Mouse (Mus musculus) left cerebral cortex, adult 2 months (tissue): Measurements from ENCODE around the gene Ncapd2. TPM values are rescaled to one million over a fixed set of nuclear protein-coding genes. Genes with fewer than 3 reads are reported as not detected.
A peak's percentile ranks its signal among the peaks of the same experiment; 100 is the strongest.
"Not testable (repeated sequence)": the region's sequence is repeated elsewhere in the genome, so short reads cannot be mapped to it uniquely, and the experiment has no call there.

Source experiments
- DNase-seq, 2 experiments: peaks; one replicate each; pipeline ENCODE4 v3.0.0; 2021 to 2022; ENCODE audit warnings: low spot score in 2 of 2, mixed read lengths in 1 of 2; ENCODE audit errors: extremely low spot score in 1 of 2
- H3K27ac ChIP-seq: fragments of 200-600 bp; 2 replicates; pipeline ENCODE4 v1.8.1; 2022
- H3K4me3 ChIP-seq: fragments of 200-600 bp; 2 replicates; pipeline ENCODE4 v1.8.1; 2022
- CTCF ChIP-seq: fragments of 200-600 bp; IDR thresholded peaks from 2 replicates; pipeline ENCODE4 v1.8.1; 2022; ENCODE audit warnings: antibody characterized with exemption, mild to moderate bottlenecking, moderate library complexity
- intact Hi-C: fragments of 180-260 bp; cut with DNase I; formaldehyde crosslinking; loops from one replicate; pipeline ENCODE4 v1.15.1; 2025
- total RNA-seq, 2 experiments: library from RNA; stranded (reverse); gene quantifications; 2 replicates each; pipeline ENCODE4 v1.2.3; 2021

Gene Ncapd2
- total RNA-seq, 2 experiments from 2014 or later: 22.6 to 23.4 TPM

- peak overlapping the region; percentile 99 for H3K27ac ChIP-seq
- DNase-seq: peak in 1 of 2 experiments; percentile 44
- H3K4me3 ChIP-seq: peak overlapping the region; percentile 73
- TF ChIP-seq CTCF: no peak
- intact Hi-C loops: no loop called here
Measured at GRCm38 (mm10) chr6:125163801-125164657, 27.5 kb downstream of the Ncapd2 start.

DNA sequence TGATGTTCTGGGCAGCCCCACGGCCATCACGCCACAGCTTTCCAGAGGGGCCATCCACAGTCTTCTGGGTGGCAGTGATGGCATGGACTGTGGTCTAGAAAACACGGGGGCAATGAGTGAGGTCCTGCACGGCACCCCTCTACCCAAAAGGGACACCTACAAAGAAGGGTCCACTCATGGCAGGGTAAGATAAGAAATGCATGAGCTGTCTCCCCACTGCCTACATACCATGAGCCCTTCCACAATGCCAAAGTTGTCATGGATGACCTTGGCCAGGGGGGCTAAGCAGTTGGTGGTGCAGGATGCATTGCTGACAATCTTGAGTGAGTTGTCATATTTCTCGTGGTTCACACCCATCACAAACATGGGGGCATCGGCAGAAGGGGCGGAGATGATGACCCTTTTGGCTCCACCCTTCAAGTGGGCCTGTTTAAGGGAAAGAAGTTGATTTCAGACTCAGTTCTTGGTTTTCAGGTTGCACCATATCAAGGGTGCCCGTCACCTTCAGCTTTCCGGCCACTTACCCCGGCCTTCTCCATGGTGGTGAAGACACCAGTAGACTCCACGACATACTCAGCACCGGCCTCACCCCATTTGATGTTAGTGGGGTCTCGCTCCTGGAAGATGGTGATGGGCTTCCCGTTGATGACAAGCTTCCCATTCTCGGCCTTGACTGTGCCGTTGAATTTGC is 28.7 kb downstream of the Ncapd2 start:
- H3K4me3 ChIP-seq: peak overlapping the region; percentile 28; the same call in 1 of the 2 replicates
- H3K27ac ChIP-seq: not testable (repeated sequence)
- DNase-seq: peak in 1 of 2 experiments; percentile 8
- intact Hi-C loops: loop anchor here (1.0 kb wide), 1 partner anchor 109 kb away; no protein-coding TSS in a partner anchor

DNA sequence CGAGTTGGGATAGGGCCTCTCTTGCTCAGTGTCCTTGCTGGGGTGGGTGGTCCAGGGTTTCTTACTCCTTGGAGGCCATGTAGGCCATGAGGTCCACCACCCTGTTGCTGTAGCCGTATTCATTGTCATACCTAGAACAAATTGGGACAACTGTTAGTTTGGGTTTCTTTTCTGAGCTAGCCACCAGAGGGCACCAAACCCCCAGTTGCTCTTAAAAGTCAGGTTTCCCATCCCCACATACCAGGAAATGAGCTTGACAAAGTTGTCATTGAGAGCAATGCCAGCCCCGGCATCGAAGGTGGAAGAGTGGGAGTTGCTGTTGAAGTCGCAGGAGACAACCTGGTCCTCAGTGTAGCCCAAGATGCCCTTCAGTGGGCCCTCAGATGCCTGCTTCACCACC is 29.5 kb downstream of the Ncapd2 start:
- TF ChIP-seq CTCF: peak; percentile 60
- H3K4me3 ChIP-seq, H3K27ac ChIP-seq: not testable (repeated sequence)
- peak; percentile 65 for DNase-seq
- intact Hi-C loops: loop anchor here (1.0 kb wide), 2 partner anchors 13 to 109 kb away; no protein-coding TSS in a partner anchor

- intact Hi-C loops: loop anchor here (1.0 kb wide), 1 partner anchor 12 kb away; no protein-coding TSS in a partner anchor
- no peak for TF ChIP-seq CTCF
- peak; percentile 50 to 54 for DNase-seq
- H3K27ac ChIP-seq: peak overlapping the region; percentile 45; the same call in 1 of the 2 replicates
- no peak overlapping the region for H3K4me3 ChIP-seq
Measured at GRCm38 (mm10) chr6:125160854-125161760, 30.4 kb downstream of the Ncapd2 start.

- Histone ChIP-seq H3K4me3 (no peak overlapping the region), H3K27ac (no peak overlapping the region)
- intact Hi-C loops: no loop called here
- TF ChIP-seq CTCF: no peak
- DNase-seq: no peak
Measured at GRCm38 (mm10) chr6:125160558-125160853, 31.0 kb downstream of the Ncapd2 start.

DNA sequence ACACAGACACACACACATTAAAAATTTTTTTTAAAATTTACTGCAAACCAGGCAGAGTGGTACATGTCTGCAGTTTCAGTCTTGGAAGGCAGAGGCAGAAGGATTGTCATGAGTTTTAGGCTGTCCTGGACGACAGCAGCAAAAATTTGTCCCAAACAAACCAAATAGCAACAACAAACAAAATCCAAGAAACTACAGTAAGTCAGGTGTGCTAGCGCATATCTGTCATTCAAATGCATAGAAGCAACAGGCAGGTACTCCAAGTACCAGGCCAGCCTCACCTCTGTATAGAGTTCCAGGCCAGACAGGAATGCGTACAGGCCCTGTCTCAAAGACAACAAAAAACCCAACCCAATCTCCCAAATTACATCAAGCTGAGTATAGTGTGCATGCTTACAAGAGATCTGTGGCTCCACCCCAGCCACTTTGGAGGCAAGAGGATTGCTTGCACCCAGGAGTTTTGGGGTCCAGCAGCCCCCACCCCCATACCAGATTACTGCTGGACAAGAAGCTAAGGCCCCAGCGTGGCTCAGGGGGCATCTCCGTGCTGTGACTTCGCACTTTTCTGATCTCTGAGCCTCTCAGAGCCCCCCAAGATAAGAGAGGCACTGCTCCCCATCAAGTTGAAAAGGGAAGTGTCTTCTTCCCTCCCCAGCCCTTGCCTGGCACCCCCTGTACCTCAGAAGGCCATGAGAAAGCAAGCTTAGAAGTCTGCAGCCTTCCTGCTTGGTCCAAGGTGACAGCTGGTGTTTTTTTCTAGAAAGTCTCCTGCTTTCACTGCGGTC is 31.5 kb downstream of the Ncapd2 start:
- Histone ChIP-seq H3K27ac (no peak overlapping the region), H3K4me3 (no peak overlapping the region)
- DNase-seq: no peak
- intact Hi-C loops: no loop called here
- TF ChIP-seq CTCF: no peak

DNA sequence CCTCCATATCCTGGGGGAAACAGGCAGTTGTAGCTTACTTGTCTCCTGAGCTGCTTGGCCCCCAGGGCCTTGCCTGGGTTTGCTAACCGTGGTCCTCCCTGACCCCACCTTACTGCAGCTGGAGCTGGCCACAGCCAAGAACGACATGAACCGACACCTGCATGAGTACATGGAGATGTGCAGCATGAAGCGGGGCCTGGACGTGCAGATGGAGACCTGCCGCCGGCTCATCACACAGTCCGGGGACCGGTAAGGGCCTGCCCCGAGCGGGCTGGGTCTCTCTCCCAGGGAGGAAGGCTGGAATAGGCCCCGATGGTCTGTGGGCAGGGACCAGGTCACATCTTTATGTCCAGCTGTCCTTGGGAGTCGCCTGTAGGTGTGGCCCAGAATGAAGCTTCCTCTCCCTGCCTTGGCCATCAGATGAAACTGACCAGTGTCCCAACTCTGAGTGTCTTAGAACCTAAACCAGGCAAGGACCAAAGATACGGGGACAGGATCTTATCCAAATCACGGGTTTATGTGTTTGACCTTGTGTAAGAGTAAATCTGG is 32.5 kb downstream of the Ncapd2 start:
- intact Hi-C loops: no loop called here
- no peak for TF ChIP-seq CTCF
- Histone ChIP-seq H3K4me3 (no peak overlapping the region), H3K27ac (no peak overlapping the region)
- DNase-seq: peak in 1 of 2 experiments; percentile 13

GRCm38 (mm10) chr6:125156903-125157614 is 34.4 kb downstream of the Ncapd2 start:
- intact Hi-C loops: no loop called here
- Histone ChIP-seq H3K27ac (no peak overlapping the region), H3K4me3 (no peak overlapping the region)
- peak in 1 of 2 experiments; percentile 13 for DNase-seq
- TF ChIP-seq CTCF: no peak

- no peak overlapping the region for H3K4me3 ChIP-seq
- DNase-seq: no peak
- intact Hi-C loops: no loop called here
- H3K27ac ChIP-seq: no peak overlapping the region
- TF ChIP-seq CTCF: no peak
Measured at GRCm38 (mm10) chr6:125156491-125156890, 35.0 kb downstream of the Ncapd2 start.

DNA sequence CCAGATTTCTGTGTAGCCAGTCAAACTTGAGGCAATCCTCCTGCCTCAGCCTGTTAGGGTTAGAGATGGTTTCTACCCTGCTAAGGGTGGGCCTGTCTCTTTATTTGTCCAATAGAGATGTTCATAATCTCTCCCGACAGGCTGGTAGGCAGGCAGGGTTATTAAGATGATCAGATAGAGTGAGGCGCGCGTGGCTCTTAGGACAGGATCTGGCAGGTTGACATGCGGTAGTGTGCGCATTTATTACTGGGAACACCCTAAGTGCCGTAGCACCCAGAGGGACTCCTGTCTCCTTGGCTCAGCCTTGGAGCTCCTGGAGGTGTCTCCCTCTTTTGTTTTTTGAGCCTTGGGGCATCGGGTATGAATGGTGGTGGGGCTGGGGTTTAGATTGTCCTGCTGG is 36.2 kb downstream of the Ncapd2 start:
- no peak for DNase-seq
- H3K4me3 ChIP-seq: no peak overlapping the region
- intact Hi-C loops: no loop called here
- no peak overlapping the region for H3K27ac ChIP-seq
- no peak for TF ChIP-seq CTCF
